Mouse (Mus musculus) kidney, embryonic 15.5 days (tissue): Measurements from ENCODE around the gene Gpr174. TPM values are rescaled to one million over a fixed set of nuclear protein-coding genes. Genes with fewer than 3 reads are reported as not detected.
"Not testable (repeated sequence)": the region's sequence is repeated elsewhere in the genome, so short reads cannot be mapped to it uniquely, and the experiment has no call there.

ENCODE experiments used
- ATAC-seq: fragments of 200-750 bp; cut with Nextera tagmentation; replicated peaks from 2 replicates; pipeline ENCODE4 v1.8.0; 2017; ENCODE audit warnings: moderate TSS enrichment; ENCODE audit not compliant: low FRiP score
- H3K27ac ChIP-seq: fragments of 300-500 bp; sonication (generic); 2 replicates; pipeline ENCODE4 v1.5.1; 2015; ENCODE audit warnings: mild to moderate bottlenecking, inconsistent platforms
- H3K27me3 ChIP-seq: fragments of 300-500 bp; sonication (generic); 2 replicates; pipeline ENCODE4 v1.6.1; 2015; ENCODE audit warnings: inconsistent platforms
- H3K36me3 ChIP-seq: fragments of 300-500 bp; sonication (generic); 2 replicates; pipeline ENCODE4 v1.6.1; 2015; ENCODE audit warnings: inconsistent platforms
- H3K4me1 ChIP-seq: fragments of 300-500 bp; sonication (generic); 2 replicates; pipeline ENCODE4 v1.6.1; 2015; ENCODE audit warnings: inconsistent platforms
- H3K4me2 ChIP-seq: fragments of 300-500 bp; sonication (generic); 2 replicates; pipeline ENCODE4 v1.6.1; 2015; ENCODE audit warnings: moderate library complexity, mild to moderate bottlenecking, inconsistent platforms
- H3K4me3 ChIP-seq: fragments of 300-500 bp; sonication (generic); replicated peaks from 2 replicates; pipeline ENCODE4 v1.5.1; 2015; ENCODE audit warnings: mild to moderate bottlenecking, inconsistent platforms
- H3K9ac ChIP-seq: fragments of 300-500 bp; sonication (generic); 2 replicates; pipeline ENCODE4 v1.6.1; 2015; ENCODE audit warnings: mild to moderate bottlenecking, inconsistent platforms
- H3K9me3 ChIP-seq: fragments of 300-500 bp; sonication (generic); replicated peaks from 2 replicates; pipeline ENCODE4 v1.6.1; 2016; ENCODE audit warnings: inconsistent platforms
- WGBS: fragments of 180-500 bp; shearing (Covaris S2); methylation state at CpG from one replicate; pipeline ENCODE4 v1.1.7; 2015; ENCODE audit warnings: mixed read lengths; 5-methylcytosine and 5-hydroxymethylcytosine counted together
- polyA plus RNA-seq: library from polyadenylated mRNA; unstranded; fragments of >200 nt; fragmentation: Nextera tagmentation; extraction: Ambion mirVana; gene quantifications from 2 replicates; pipeline ENCODE4 v1.2.1, GENCODE M21; 2015

Gpr174 gene
- polyA plus RNA-seq, result 0.08 TPM in 1 of 2 replicates, not detected in the other

DNA sequence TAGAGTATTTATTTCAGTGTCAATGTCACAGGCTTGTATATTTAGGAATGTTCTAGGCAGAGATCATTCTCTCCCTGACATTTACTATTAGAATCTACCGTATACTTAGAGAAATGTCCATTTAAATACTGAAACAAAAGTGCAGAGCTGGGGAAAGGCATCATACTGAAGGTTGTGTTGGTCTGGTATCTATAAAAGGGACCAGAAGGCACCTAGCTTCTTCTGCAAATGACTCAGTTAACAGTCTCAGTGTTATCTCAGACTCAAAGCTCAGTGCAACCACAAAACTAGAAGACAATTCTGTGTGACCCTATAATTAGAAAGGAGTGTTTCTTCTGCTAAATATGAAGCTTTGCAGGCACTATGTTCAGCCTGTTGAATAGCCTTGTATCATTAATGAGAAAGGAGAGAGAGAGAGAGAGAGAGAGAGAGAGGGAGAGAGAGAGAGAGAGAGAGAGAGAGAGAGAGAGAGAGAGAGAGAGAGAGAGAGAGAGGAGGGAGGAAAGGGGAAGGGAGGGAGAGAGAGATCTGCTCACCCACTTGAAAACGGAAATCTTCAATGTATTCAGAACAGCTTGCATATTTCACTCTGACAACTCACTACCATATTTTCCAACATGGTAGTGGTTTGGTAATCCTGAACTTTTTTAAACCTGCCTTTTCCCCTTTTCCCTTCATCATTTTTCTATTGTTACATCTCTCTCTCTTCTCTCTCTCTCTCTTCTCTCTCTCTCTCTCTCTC, at the start of gene Gpr174:
Gene Gpr174 (plus strand): TSS at position 393 of the 742 bp plus-strand sequence.
- Histone ChIP-seq H3K36me3 (no peaks in the 10 kb centered on the region), H3K4me2 (no peak within 1 kb of the TSS), H3K9ac (no peak within 1 kb of the TSS), H3K4me3 (no peak within 1 kb of the TSS), H3K4me1 (no peaks in the 10 kb centered on the region), H3K9me3 (no peaks in the 10 kb centered on the region), H3K27ac (no peak within 1 kb of the TSS), H3K27me3 (0 out of 2 replicates have a peak, but pooled peaks cover 6% of the 10 kb centered on the region)
- WGBS, result 58% methylated on average over 2 of the region's 2 CpGs
- no peak for ATAC-seq

DNA sequence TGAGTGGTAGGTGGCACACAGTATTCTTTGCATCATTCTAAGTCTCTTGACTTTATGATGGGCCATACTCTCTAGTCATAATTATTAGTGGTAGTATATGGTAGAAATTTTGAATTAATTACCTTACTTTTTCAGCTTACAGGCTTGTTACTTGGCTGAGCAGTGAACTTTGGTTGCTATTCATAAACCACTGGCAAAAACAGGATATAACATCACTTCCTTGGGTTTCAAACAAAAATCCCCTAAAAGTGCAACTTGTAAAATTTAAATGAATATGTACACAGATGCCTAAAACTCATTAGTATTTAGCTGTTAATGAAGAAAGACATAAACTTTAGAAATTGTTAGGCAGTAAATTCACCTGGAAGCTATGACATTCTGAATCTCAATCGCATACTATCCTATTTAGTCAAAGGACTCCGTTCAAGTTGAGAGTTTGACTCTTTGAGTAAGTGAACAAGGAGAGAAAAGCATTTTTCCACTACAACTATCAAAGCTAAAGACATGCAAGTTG, 38.0 kb upstream of the Gpr174 start:
- no peak overlapping the region for H3K27ac ChIP-seq
- H3K9ac ChIP-seq, result no peak overlapping the region
- H3K9me3 ChIP-seq, result no peaks in the 10 kb centered on the region
- H3K4me3 ChIP-seq, result no peak overlapping the region
- no peaks in the 10 kb centered on the region for H3K36me3 ChIP-seq
- no peak overlapping the region for H3K4me2 ChIP-seq
- no peak for ATAC-seq
- 80% methylated on average over 2 of the region's 2 CpGs for WGBS
- H3K27me3 ChIP-seq, result 0 out of 2 replicates have a peak, but pooled peaks cover 6% of the 10 kb centered on the region
- H3K4me1 ChIP-seq, result no peaks in the 10 kb centered on the region

DNA sequence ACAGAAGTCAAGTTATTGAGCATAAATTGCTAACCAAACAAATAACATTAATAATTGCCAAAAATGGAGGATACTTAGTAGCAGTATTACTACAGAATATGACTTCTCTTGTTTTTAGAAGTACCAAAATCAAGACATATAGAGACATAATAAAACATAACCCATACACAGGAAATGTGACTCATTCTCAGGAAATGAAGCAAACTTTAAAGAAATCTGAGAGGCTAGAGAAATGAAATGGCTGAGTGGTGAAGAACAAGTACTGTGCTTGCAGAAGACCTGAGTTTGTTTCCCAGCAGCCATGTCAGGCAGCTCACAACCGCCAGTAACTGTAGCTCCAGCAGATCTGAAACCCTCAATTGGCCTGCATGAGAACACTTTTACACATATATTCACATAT, 30.8 kb upstream of the Gpr174 start:
- Histone ChIP-seq H3K4me3 (no peak overlapping the region), H3K9me3 (no peaks in the 10 kb centered on the region), H3K9ac (no peak overlapping the region), H3K36me3 (no peaks in the 10 kb centered on the region), H3K27ac (no peak overlapping the region), H3K4me1 (no peaks in the 10 kb centered on the region), H3K4me2 (no peak overlapping the region), H3K27me3 (0 out of 2 replicates have a peak, but pooled peaks cover 6% of the 10 kb centered on the region)
- WGBS, result 79% methylated on average over 1 of the region's 1 CpGs
- no peak for ATAC-seq

DNA sequence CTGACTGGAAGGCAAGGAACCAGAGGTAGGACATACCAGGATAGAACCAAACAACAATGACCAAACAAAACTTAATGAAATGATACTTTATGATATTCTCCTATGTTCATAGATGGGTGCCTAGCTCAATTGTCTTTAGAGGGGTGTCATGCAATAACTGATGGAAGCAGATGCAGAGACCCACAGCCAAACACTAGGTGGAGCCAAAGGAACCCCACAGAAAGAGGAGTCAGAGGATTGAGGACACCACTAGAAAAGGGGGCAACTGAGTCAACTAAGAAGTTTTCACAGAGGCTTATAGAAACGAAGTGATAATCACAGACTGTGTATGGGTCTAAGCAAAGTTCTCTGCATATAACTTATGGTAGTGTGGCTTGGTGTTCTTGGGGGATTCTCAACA, 24.5 kb upstream of the Gpr174 start:
- H3K36me3 ChIP-seq, result no peaks in the 10 kb centered on the region
- H3K27ac ChIP-seq, result no peak overlapping the region
- WGBS, result 57% methylated on average over 1 of the region's 1 CpGs
- no peaks in the 10 kb centered on the region for H3K27me3 ChIP-seq
- no peak overlapping the region for H3K9ac ChIP-seq
- H3K9me3 ChIP-seq, result no peaks in the 10 kb centered on the region
- no peak for ATAC-seq
- H3K4me2 ChIP-seq, result no peak overlapping the region
- no peaks in the 10 kb centered on the region for H3K4me1 ChIP-seq
- H3K4me3 ChIP-seq, result no peak overlapping the region

DNA sequence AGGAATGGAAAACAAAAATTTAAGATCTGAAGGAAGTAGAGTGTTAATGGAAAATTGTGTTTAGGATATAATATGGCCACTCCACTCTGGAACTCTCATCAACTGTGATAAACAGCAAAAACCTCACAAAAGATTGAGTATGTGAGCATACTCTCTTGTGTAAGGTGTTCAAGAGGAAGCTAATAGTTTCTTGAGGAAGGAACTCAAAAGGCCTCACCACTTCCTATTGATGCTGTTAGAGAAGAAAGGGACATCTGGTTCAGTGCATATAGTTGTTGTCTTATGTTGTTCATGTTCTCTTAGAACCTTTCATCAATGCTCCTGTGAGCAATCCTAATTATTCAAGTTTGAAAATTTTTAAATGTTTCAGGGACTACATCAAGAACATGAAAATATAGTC, 21.0 kb upstream of the Gpr174 start:
- H3K4me1 ChIP-seq, result no peaks in the 10 kb centered on the region
- no peak overlapping the region for H3K4me3 ChIP-seq
- H3K36me3 ChIP-seq, result no peaks in the 10 kb centered on the region
- H3K4me2 ChIP-seq, result no peak overlapping the region
- no peak overlapping the region for H3K27ac ChIP-seq
- H3K9ac ChIP-seq, result no peak overlapping the region
- no peaks in the 10 kb centered on the region for H3K27me3 ChIP-seq
- H3K9me3 ChIP-seq, result no peaks in the 10 kb centered on the region
- no peak for ATAC-seq

DNA sequence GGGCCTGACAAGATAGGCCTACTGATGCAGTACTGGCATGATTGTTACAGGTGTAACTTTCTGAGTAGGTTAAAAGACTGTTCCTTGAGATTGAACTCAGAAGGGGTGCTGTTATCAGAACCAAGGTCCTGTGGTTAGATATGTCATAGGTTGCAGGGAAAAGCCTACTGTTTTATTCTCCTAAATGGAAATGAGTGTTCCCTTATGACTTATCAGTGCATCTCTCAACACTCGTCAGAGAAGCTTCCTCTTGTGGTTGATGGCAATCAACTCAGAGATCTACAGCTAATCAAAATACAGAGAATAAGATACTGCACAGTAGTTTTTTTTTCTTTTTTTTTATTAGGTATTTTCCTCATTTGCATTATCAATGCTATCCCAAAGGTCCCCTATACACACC, 19.2 kb upstream of the Gpr174 start:
- no peak for ATAC-seq
- 75% methylated on average over 1 of the region's 1 CpGs for WGBS
- Histone ChIP-seq H3K27me3 (no peaks in the 10 kb centered on the region), H3K9me3 (no peaks in the 10 kb centered on the region), H3K4me3 (no peak overlapping the region), H3K27ac (no peak overlapping the region), H3K36me3 (no peaks in the 10 kb centered on the region), H3K4me2 (no peak overlapping the region), H3K4me1 (no peaks in the 10 kb centered on the region), H3K9ac (no peak overlapping the region)

DNA sequence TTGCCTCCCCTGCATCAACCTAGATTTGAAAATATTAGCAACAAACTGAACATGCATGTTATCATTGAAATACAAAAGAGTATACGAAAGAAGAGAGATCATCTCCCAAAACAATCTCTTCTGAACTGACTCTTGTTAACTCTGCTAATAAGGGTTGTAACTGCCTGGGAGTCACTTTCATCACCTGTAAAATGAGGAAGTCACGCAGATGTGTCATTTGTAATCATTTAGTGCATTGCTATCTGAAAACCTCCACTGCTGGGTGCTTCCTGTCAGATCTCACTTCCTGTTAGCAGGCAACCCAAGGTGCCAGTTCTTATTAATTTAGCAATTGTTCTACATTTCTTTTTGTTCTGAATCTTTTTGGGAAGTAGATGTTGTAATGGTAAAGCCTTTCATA, 5.3 kb upstream of the Gpr174 start:
- no peak overlapping the region for H3K4me3 ChIP-seq
- 0 out of 2 replicates have a peak, but pooled peaks cover 3% of the 10 kb centered on the region for H3K27me3 ChIP-seq
- H3K4me1 ChIP-seq, result no peaks in the 10 kb centered on the region
- no peaks in the 10 kb centered on the region for H3K36me3 ChIP-seq
- H3K4me2 ChIP-seq, result no peak overlapping the region
- H3K9me3 ChIP-seq, result no peaks in the 10 kb centered on the region
- ATAC-seq, result no peak
- H3K27ac ChIP-seq, result no peak overlapping the region
- H3K9ac ChIP-seq, result no peak overlapping the region
- WGBS, result 83% methylated on average over 2 of the region's 2 CpGs

DNA sequence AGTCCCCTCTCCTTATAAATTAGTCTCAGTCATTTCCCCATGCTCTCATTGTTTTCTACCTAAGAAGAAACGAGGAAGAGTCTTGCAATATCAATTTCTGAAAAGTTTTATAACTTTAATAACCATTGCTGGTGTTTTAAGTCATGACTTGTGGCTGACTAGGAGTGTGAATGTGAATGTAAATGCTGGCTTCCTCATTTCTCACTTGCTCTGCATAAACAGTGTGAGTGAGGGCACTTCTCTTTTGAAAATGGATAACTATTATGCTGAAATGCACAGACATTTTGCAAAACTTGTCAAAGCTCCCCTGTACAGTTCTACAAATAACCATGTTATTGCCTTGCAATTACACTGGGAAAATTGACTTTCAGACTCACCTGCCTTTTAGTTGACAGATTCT, 8.9 kb downstream of the Gpr174 start:
- 26% methylated on average over 1 of the region's 1 CpGs for WGBS
- Histone ChIP-seq H3K9me3 (no peaks in the 10 kb centered on the region), H3K27me3 (peaks cover 4% of the 10 kb centered on the region; the same call in 1 of the 2 replicates), H3K4me2 (no peak overlapping the region), H3K9ac (no peak overlapping the region), H3K27ac (no peak overlapping the region), H3K4me3 (no peak overlapping the region), H3K4me1 (no peaks in the 10 kb centered on the region), H3K36me3 (no peaks in the 10 kb centered on the region)
- no peak for ATAC-seq

DNA sequence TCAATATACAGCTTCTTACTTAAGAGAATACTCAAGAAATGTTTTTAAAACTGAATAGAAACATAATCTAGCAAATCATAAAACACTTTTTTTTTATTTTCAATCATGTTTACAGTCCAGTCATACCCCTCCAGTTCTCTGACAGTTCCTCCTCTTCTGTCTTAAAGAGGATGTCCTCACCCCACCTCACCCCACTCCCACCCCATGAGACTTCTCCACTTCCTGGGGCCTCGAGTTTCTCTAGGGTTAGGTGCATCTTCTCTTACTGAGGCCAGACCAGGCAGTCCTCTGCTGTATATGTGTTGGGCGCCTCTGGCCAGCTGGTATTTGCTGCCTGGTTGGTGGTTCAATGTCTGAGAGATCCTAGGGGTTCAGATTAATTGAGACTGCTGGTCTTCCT, 21.9 kb downstream of the Gpr174 start:
- 61% methylated on average over 2 of the region's 2 CpGs for WGBS
- no peak for ATAC-seq

DNA sequence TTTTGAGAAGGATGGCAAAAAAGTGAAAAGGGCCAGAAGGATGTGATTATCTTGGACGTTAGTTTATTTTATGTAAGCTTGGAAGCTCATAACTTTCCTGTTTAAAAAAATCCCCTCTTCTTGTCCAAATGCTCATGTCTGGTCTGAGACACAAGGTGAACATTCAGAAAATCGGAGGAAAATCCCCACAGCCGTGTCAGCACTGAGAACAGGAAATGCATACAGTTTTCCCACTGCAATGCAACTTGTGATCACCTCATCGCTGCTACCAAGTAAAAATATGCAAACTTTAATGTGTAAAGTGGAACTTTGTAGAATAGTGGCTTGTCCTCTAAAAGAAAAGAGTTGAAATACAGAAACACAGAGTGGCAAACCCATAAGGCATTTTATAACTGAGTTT, 28.5 kb downstream of the Gpr174 start:
- Histone ChIP-seq H3K4me2 (no peak overlapping the region), H3K4me1 (no peaks in the 10 kb centered on the region), H3K27ac (no peak overlapping the region), H3K27me3 (peaks cover 5% of the 10 kb centered on the region), H3K4me3 (no peak overlapping the region), H3K36me3 (no peaks in the 10 kb centered on the region), H3K9ac (no peak overlapping the region), H3K9me3 (no peaks in the 10 kb centered on the region)
- no peak for ATAC-seq
- WGBS, result 54% methylated on average over 4 of the region's 4 CpGs

More for the DNA sequence above, 21.9 kb downstream of the Gpr174 start:
- Histone ChIP-seq H3K9ac (no peak overlapping the region), H3K4me1 (no peaks in the 10 kb centered on the region), H3K27me3 (peaks cover 3% of the 10 kb centered on the region), H3K9me3 (no peaks in the 10 kb centered on the region), H3K4me3 (no peak overlapping the region), H3K4me2 (no peak overlapping the region), H3K36me3 (no peaks in the 10 kb centered on the region), H3K27ac (no peak overlapping the region)

DNA sequence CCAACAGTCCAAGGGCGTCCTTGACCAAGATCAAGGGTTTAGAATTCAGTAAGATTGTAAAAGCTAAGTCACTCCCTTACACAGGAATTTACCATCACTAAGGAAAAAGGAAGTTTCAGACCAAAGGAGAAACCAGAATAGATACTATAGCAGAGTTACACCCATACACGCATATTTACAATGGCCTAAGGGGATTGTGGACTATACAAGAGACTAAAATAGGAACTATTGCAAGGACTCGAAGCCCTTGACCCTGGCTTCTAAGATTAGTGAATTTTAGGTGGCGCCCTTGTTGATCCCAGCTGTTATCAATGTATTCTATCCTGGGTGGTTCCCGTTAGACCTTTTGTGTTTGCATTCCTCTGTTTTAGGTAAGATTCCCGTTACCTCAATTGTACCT, 42.2 kb downstream of the Gpr174 start:
- H3K4me2 ChIP-seq, H3K4me3 ChIP-seq, H3K9ac ChIP-seq, H3K27me3 ChIP-seq, H3K9me3 ChIP-seq, H3K4me1 ChIP-seq, H3K36me3 ChIP-seq, ATAC-seq, H3K27ac ChIP-seq: not testable (repeated sequence)
- 88% methylated on average over 6 of the region's 6 CpGs for WGBS

DNA sequence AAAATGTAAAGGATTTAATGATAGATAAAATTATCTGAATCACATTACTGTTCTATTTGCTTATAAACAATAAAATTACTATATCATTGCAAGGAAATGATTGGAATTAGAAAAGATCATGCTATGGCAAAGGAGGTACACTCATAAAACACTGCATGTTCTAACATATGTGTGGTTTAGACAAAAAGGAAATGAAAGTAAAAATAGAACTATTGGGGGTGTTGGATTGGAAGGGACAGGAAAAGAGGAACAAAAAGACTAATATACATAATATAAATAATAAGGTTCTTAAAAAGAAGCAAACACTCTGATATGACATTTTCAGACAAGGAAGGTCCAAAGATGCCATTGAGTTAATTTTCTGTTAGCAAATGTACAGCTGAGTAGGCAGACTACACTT, 43.1 kb downstream of the Gpr174 start:
- Histone ChIP-seq H3K4me3 (no peak overlapping the region), H3K4me1 (no peaks in the 10 kb centered on the region), H3K36me3 (no peaks in the 10 kb centered on the region), H3K27me3 (no peaks in the 10 kb centered on the region), H3K4me2 (no peak overlapping the region), H3K9ac (no peak overlapping the region), H3K9me3 (no peaks in the 10 kb centered on the region), H3K27ac (no peak overlapping the region)
- no peak for ATAC-seq

DNA sequence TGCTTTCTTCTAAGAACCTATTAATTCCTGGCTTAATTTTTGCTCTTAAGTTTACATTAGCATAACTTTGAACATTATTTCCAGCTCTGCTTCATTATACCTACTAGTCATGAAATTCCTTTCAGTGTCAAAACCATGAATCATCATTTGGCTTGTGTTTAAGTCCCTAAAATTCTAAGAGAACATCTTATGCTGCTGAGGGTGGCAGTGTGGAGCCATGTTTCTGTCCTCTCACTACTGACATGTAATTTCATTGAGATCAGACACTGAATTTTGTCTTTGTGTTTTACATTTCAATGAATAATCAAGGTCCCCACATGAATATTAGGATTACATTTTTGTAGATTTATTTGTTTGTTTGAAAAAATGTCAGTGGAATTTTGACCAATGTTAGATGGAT, 50.8 kb downstream of the Gpr174 start:
- H3K36me3 ChIP-seq, result no peaks in the 10 kb centered on the region
- H3K4me3 ChIP-seq, result no peak overlapping the region
- no peak overlapping the region for H3K4me2 ChIP-seq
- H3K27me3 ChIP-seq, result no peaks in the 10 kb centered on the region
- H3K4me1 ChIP-seq, result no peaks in the 10 kb centered on the region
- H3K9me3 ChIP-seq, result no peaks in the 10 kb centered on the region
- H3K9ac ChIP-seq, result no peak overlapping the region
- no peak overlapping the region for H3K27ac ChIP-seq
- ATAC-seq, result no peak
